Mouse (Mus musculus): Measurements from ENCODE around the gene Prss2.
A peak's percentile ranks its signal among the peaks of the same experiment; 100 is the strongest.
"Not testable (repeated sequence)": the region's sequence is repeated elsewhere in the genome, so short reads cannot be mapped to it uniquely, and the experiment has no call there.

Gene Prss2

DNA sequence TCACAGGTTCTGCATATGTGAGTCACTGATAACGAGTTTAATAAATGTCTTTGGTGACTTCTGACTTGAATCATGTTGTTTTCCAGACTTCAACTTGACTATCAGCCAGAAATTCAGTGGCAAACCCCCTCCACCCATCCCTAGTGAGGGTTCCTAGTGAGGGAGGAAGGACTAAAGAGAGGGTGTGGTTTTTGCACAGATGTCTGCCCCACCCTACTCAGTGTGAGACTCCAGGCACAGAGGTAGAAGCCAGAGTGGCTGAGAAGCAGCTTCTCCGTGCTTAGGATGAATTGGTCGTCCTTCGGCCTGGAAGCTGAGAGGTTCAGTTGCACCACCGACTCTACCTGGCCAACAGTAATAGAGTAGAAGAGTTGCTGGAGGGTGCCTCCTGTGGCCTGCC lies 35.9 kb downstream of the Prss2 start:
- DNase-seq, result peak; percentile 18

DNA sequence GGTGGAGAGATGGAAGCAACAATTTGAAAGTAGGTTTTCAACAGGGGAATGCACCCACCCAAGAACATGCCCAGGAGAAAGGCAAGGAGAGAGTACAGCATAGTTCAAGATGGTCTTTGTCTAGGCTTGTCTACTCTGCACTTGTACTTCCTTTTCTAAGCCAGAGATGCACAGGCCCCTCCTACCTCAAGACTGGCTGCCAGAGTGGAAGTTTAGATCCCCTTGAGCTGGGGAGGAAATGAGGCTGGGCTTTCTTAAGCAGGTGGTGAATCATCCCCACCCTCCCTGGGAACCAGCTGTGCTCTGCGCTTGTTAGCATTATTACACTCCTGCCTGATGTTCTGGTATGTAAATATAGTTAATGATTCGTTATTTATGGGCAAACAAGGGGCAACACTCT lies 36.7 kb downstream of the Prss2 start:
- DNase-seq, result no peak

- no peak for DNase-seq
Measured at GRCm38 (mm10) chr6:41559331-41559730, 37.7 kb downstream of the Prss2 start.

DNA sequence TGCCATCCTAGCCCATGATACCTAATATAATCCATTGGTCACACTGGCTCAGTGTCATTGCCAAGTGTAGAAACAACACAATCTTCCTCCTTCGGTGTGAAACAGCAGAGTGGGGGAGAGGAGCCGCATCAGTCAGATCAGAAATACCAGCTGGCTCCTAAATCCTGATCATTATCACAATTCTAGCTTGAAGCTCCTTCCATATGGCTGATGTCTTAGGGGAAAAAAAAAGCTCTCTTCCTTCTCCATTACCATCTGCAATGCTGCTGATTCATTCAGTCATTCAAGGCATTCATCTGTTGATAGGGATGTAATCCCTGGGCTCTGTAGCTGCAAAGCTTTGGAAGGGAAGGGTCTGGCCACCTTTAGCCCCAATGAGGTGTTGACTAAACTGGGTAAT lies 38.7 kb downstream of the Prss2 start:
- no peak for DNase-seq

- DNase-seq, result no peak
Measured at GRCm38 (mm10) chr6:41562598-41562997, 41.0 kb downstream of the Prss2 start.

GRCm38 (mm10) chr6:41563104-41563951 lies 41.7 kb downstream of the Prss2 start:
- not testable (repeated sequence) for DNase-seq

GRCm38 (mm10) chr6:41565261-41565660 lies 43.7 kb downstream of the Prss2 start:
- no peak for DNase-seq

DNA sequence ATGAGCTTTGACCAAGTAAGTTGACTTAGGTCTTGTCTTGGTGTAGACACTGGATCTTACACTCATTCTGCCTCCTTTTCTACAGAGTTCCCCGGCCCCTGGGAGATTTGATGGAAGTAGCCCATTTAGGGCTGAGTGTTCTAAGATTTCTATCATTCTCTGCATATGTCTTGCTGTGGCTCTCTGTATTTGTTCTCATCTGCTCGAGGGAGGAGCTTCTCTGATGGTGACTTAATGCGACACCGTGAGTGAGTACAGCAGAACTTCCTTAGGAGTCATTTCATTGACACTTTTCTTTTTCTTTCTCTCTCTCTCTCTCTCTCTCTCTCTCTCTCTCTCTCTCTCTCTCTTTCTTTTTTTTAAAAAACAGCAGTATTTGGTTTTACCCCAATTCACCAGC lies 45.4 kb downstream of the Prss2 start:
- no peak for DNase-seq

GRCm38 (mm10) chr6:41569078-41569477 lies 47.5 kb downstream of the Prss2 start:
- DNase-seq, result no peak

Measured in liver (tissue).